In the genomic region with DNA sequence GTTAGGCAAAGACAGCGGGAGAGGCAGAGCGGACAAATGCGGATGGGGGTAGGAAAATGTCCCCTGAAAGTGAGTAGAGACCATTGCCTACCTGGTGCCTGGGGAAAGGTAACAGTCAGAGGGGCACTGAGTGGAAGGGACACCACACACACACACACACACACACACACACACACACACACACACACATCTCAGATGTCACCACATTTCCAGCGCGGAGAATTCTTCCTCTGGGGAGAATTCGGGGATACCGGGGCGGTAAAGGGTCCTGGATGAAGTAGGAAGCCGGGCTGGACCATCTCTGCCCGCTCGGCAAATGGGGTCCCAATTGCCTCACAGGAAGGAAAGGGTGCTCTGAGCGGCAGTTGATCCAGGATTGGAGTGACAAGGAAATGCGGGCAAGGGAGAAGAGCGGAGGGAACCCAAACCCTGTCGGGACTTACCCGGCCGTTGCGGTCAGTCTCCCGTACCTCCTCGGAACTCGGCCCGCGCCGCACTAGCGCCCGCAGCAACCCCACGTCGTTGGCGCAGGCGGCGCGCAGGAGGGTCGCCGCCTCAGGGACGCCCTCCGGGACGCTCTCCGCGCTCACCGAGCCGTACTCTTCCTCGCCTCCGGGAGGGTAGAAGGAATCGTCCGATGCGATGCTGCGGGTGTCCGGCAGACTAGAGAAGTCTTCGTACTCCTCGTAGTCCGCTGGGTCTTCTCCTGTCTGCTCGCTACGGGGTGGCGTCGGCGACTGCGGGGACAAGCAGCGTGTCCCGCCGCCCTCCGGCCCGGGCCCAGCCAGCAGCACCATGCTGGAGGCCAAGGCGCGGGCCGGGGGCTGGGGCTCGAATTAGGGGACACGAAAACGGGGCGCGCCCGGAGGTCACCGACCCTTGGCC, we compare ENCODE assay signal across 8 mouse cellular contexts. TPM values are rescaled to one million over a fixed set of nuclear protein-coding genes. Genes with fewer than 3 reads are reported as not detected.
A peak's percentile ranks its signal among the peaks of the same experiment; 100 is the strongest.
DNase-seq lines count a peak whose midpoint lies in the region; ATAC-seq and TF ChIP-seq lines count a peak whose summit lies in the region.

No protein-coding gene starts in this region.

- DNase-seq in cerebellum, postnatal 10 days, result peak; percentile 19 to 40
- no peak for DNase-seq in cerebellum, adult 9-11 months
- DNase-seq in Muller cell, postnatal 12 days (ENCODE audit: inconsistent ontology term), result peak; percentile 47
- DNase-seq in forebrain, postnatal 0 days, result no peak
- peak; percentile 24 for DNase-seq in kidney, postnatal 10 days
- DNase-seq in layer of hippocampus, adult 9-11 months, result no peak
- no peak for DNase-seq in gastrocnemius, postnatal 14 days

- H3K36me3 ChIP-seq in forebrain, postnatal 0 days (ENCODE audit: insufficient read depth), result no peaks in the 10 kb centered on the region
- H3K36me3 ChIP-seq in midbrain, embryonic 15.5 days (replicated peaks), result no peaks in the 10 kb centered on the region

- H3K4me3 ChIP-seq in forebrain, postnatal 0 days (ENCODE audit: low read depth, low read length), result peak overlapping the region; percentile 55
- peak overlapping the region; percentile 58 for H3K4me3 ChIP-seq in midbrain, embryonic 15.5 days

- peaks cover 26% of the 10 kb centered on the region for H3K27me3 ChIP-seq in forebrain, postnatal 0 days (ENCODE audit: insufficient read depth, low read length)
- H3K27me3 ChIP-seq in midbrain, embryonic 15.5 days (replicated peaks), result peaks cover 65% of the 10 kb centered on the region

- peak; percentile 39 for ATAC-seq in forebrain, postnatal 0 days
- peak; percentile 37; the same call in 1 of the 2 replicates for ATAC-seq in midbrain, embryonic 15.5 days (replicated peaks)

- H3K27ac ChIP-seq in forebrain, postnatal 0 days (ENCODE audit: low read depth, low read length), result no peak overlapping the region
- no peak overlapping the region for H3K27ac ChIP-seq in midbrain, embryonic 15.5 days

- 1% methylated on average over 72 of the region's 72 CpGs for WGBS in forebrain, postnatal 0 days
- WGBS in midbrain, embryonic 15.5 days, result under 1% methylated on average over 72 of the region's 72 CpGs

- intact Hi-C loops in gastrocnemius, postnatal 14 days (cut with DNase I; ENCODE audit: low total_unique reads), result no loop called here

- peak overlapping the region; percentile 43 for H3K9ac ChIP-seq in forebrain, postnatal 0 days
- peak overlapping the region; percentile 51 for H3K9ac ChIP-seq in midbrain, embryonic 15.5 days

- no peak for TF ChIP-seq CTCF in forebrain, postnatal 0 days (IDR thresholded peaks at IDR 0.05; ENCODE audit: low read depth)

- H3K4me1 ChIP-seq in forebrain, postnatal 0 days (ENCODE audit: insufficient read depth), result peaks cover 9% of the 10 kb centered on the region
- peaks cover 32% of the 10 kb centered on the region for H3K4me1 ChIP-seq in midbrain, embryonic 15.5 days

- H3K9me3 ChIP-seq in forebrain, postnatal 0 days (ENCODE audit: low read length), result no peaks in the 10 kb centered on the region
- no peaks in the 10 kb centered on the region for H3K9me3 ChIP-seq in midbrain, embryonic 15.5 days

- peak overlapping the region; percentile 86 for H3K4me2 ChIP-seq in forebrain, postnatal 0 days (ENCODE audit: low read depth)
- peak overlapping the region; percentile 100 for H3K4me2 ChIP-seq in midbrain, embryonic 15.5 days

RNA-seq across cellular contexts. Expression of a gene that starts 0.7 kb away (rescaled TPM):
- 1.3 TPM in 2 replicates for total RNA-seq in forebrain, postnatal 0 days (2014; rRNA removed)
- 1.1 and 1.2 TPM in 2 replicates for polyA plus RNA-seq in forebrain, postnatal 0 days (2015; fragmentation: Nextera tagmentation; extraction: Ambion mirVana)
- 0.65 and 1.1 TPM in 2 replicates for polyA plus RNA-seq in midbrain, embryonic 15.5 days (2015; fragmentation: Nextera tagmentation; extraction: Ambion mirVana)
- 1 to 10 TPM; 5.3 to 6.3 TPM for total RNA-seq in gastrocnemius, postnatal 14 days (2021)

Comparison
In these comparisons a context has a peak if more than half of its experiments do, and no peak if none do; other contexts are left out.
1. DNase-seq: peak in cerebellum, postnatal 10 days (2 of 2), Muller cell, postnatal 12 days (single experiment) and kidney, postnatal 10 days (single experiment); none in cerebellum, adult 9-11 months (single experiment), forebrain, postnatal 0 days (single experiment), layer of hippocampus, adult 9-11 months (single experiment) and gastrocnemius, postnatal 14 days (single experiment).